ENCODE assay signal across 9 mouse cellular contexts in genomic region chr11:90038022-90038421, GRCm38 (mm10). TPM values are rescaled to one million over a fixed set of nuclear protein-coding genes. Genes with fewer than 3 reads are reported as not detected.
DNase-seq lines count a peak whose midpoint lies in the region; ATAC-seq and TF ChIP-seq lines count a peak whose summit lies in the region.
"Had no signal": no experiment of that assay in that cellular context is flagged by ENCODE, and none has a peak within 500 bp of the region (broad histone marks: within the 10 kb centered on the region; RNA-seq: fewer than 3 reads in every experiment).

No protein-coding gene starts in this region.

- no peak for ATAC-seq in hindbrain, embryonic 14.5 days (ENCODE audit: low FRiP score)
- ATAC-seq in hindbrain, embryonic 16.5 days = no peak
- peak; percentile 46 for ATAC-seq in lung, postnatal 0 days
- no peak for ATAC-seq in activated CD4-positive, CD25-positive, alpha-beta regulatory T cell, adult 4 months

- H3K4me3 ChIP-seq in hindbrain, embryonic 14.5 days (replicated peaks; ENCODE audit: low read length) = no peak overlapping the region
- no peak overlapping the region for H3K4me3 ChIP-seq in hindbrain, embryonic 16.5 days (ENCODE audit: low read length)
- no peak overlapping the region for H3K4me3 ChIP-seq in ES-Bruce4 (ENCODE audit: low read depth, low read length)
- no peak overlapping the region for H3K4me3 ChIP-seq in lung, postnatal 0 days (ENCODE audit: low read depth, low read length)
- H3K4me3 ChIP-seq: embryonic facial prominence, embryonic 13.5 days had no signal

- H3K4me2 ChIP-seq in hindbrain, embryonic 14.5 days (replicated peaks) = no peak overlapping the region
- H3K4me2 ChIP-seq in hindbrain, embryonic 16.5 days (ENCODE audit: low read length) = no peak overlapping the region
- H3K4me2 ChIP-seq in lung, postnatal 0 days (replicated peaks; ENCODE audit: low read depth, low read length) = no peak overlapping the region
- H3K4me2 ChIP-seq: embryonic facial prominence, embryonic 13.5 days had no signal

- no peaks in the 10 kb centered on the region for H3K27me3 ChIP-seq in hindbrain, embryonic 14.5 days (ENCODE audit: control insufficient read depth, insufficient read depth, low read length)
- H3K27me3 ChIP-seq in hindbrain, embryonic 16.5 days (replicated peaks; ENCODE audit: control insufficient read depth, insufficient read depth, low read length) = no peaks in the 10 kb centered on the region
- H3K27me3 ChIP-seq in ES-Bruce4 (ENCODE audit: control insufficient read depth, insufficient read depth, low read length, poor library complexity, severe bottlenecking) = no peaks in the 10 kb centered on the region
- no peaks in the 10 kb centered on the region for H3K27me3 ChIP-seq in lung, postnatal 0 days (replicated peaks; ENCODE audit: insufficient read depth, low read length)
- H3K27me3 ChIP-seq: embryonic facial prominence, embryonic 13.5 days had no signal

- H3K9ac ChIP-seq in hindbrain, embryonic 14.5 days = no peak overlapping the region
- no peak overlapping the region for H3K9ac ChIP-seq in hindbrain, embryonic 16.5 days (ENCODE audit: low read depth, low read length)
- no peak overlapping the region for H3K9ac ChIP-seq in ES-Bruce4 (ENCODE audit: low read depth, poor library complexity, severe bottlenecking)
- no peak overlapping the region for H3K9ac ChIP-seq in lung, postnatal 0 days (replicated peaks; ENCODE audit: low read depth)
- H3K9ac ChIP-seq: embryonic facial prominence, embryonic 13.5 days had no signal

- TF ChIP-seq CTCF in ES-Bruce4 (IDR thresholded peaks at IDR 0.05; ENCODE audit: low read depth, low read length) = peak; percentile 54
- peak; percentile 85 for TF ChIP-seq CTCF in lung, postnatal 0 days (IDR thresholded peaks at IDR 0.05)

- no peaks in the 10 kb centered on the region; the same call in 1 of the 2 replicates for H3K36me3 ChIP-seq in hindbrain, embryonic 14.5 days (replicated peaks; ENCODE audit: control insufficient read depth, insufficient read depth)
- H3K36me3 ChIP-seq in hindbrain, embryonic 16.5 days (ENCODE audit: control insufficient read depth, insufficient read depth, low read length) = no peaks in the 10 kb centered on the region; the same call in 1 of the 2 replicates
- H3K36me3 ChIP-seq in ES-Bruce4 (ENCODE audit: control insufficient read depth, insufficient read depth, low read length, poor library complexity, severe bottlenecking) = no peaks in the 10 kb centered on the region
- no peaks in the 10 kb centered on the region for H3K36me3 ChIP-seq in lung, postnatal 0 days (ENCODE audit: insufficient read depth, low read length)

- DNase-seq in hindbrain, embryonic 14.5 days (ENCODE audit: low spot score) = peak; percentile 61
- DNase-seq in adrenal gland, adult 2 months = peak; percentile 48
- DNase-seq in heart, postnatal 36 days = peak; percentile 59 to 73
- DNase-seq in lung, postnatal 0 days (ENCODE audit: low spot score) = peak; percentile 86
- DNase-seq in yolk sac, embryonic 10.5 days (ENCODE audit: low spot score) = no peak

- H3K27ac ChIP-seq in hindbrain, embryonic 14.5 days = no peak overlapping the region
- H3K27ac ChIP-seq in hindbrain, embryonic 16.5 days (ENCODE audit: low read depth, low read length) = no peak overlapping the region
- no peak overlapping the region for H3K27ac ChIP-seq in ES-Bruce4 (ENCODE audit: insufficient read depth, low read length)
- H3K27ac ChIP-seq in lung, postnatal 0 days (ENCODE audit: low read length) = no peak overlapping the region; the same call in 1 of the 2 replicates
- H3K27ac ChIP-seq: embryonic facial prominence, embryonic 13.5 days had no signal

- H3K4me1 ChIP-seq in hindbrain, embryonic 14.5 days (replicated peaks; ENCODE audit: control insufficient read depth, insufficient read depth, low read length) = 0 out of 2 replicates have a peak, but pooled peaks cover 5% of the 10 kb centered on the region
- H3K4me1 ChIP-seq in hindbrain, embryonic 16.5 days (ENCODE audit: control insufficient read depth, insufficient read depth, low read depth, low read length) = peaks cover 5% of the 10 kb centered on the region; the same call in 1 of the 2 replicates
- no peaks in the 10 kb centered on the region for H3K4me1 ChIP-seq in ES-Bruce4 (ENCODE audit: control insufficient read depth, insufficient read depth, low read length)
- H3K4me1 ChIP-seq in lung, postnatal 0 days (ENCODE audit: insufficient read depth, low read depth, low read length) = no peaks in the 10 kb centered on the region

- no peak for TF ChIP-seq EP300 in ES-Bruce4 (IDR thresholded peaks at IDR 0.05; ENCODE audit: insufficient read depth, low read depth, low read length)
- TF ChIP-seq EP300 in lung, postnatal 0 days (IDR thresholded peaks at IDR 0.05) = no peak

- no peaks in the 10 kb centered on the region for H3K9me3 ChIP-seq in hindbrain, embryonic 14.5 days (ENCODE audit: control insufficient read depth, low read length)
- H3K9me3 ChIP-seq in hindbrain, embryonic 16.5 days (ENCODE audit: control insufficient read depth, low read length) = peaks cover 2% of the 10 kb centered on the region; the same call in 1 of the 2 replicates
- H3K9me3 ChIP-seq in ES-Bruce4 (replicated peaks; ENCODE audit: control insufficient read depth, insufficient read depth, low read length, poor library complexity, severe bottlenecking) = peaks cover 2% of the 10 kb centered on the region; the same call in 1 of the 2 replicates
- H3K9me3 ChIP-seq in lung, postnatal 0 days (ENCODE audit: low read length) = no peaks in the 10 kb centered on the region

- TF ChIP-seq POLR2A in ES-Bruce4 (IDR thresholded peaks at IDR 0.05; ENCODE audit: insufficient read depth, low read length) = no peak

- WGBS in hindbrain, embryonic 14.5 days = 22% methylated on average over 5 of the region's 5 CpGs
- WGBS in hindbrain, embryonic 16.5 days = 21% methylated on average over 5 of the region's 5 CpGs
- WGBS in lung, postnatal 0 days = 21% methylated on average over 5 of the region's 5 CpGs

- intact Hi-C loops in heart, postnatal 36 days (cut with DNase I) = loop anchor here (1.0 to 2.0 kb wide), 3 partner anchors 49 to 131 kb away; no protein-coding TSS in a partner anchor

RNA-seq across cellular contexts. Expression of gene Tmem100, which starts 7.9 kb away (rescaled TPM):
- 13.4 and 15.0 TPM in 2 replicates for polyA plus RNA-seq in hindbrain, embryonic 14.5 days (2014; fragmentation: Nextera tagmentation; extraction: Ambion mirVana)
- 15.0 and 19.4 TPM in 2 replicates for polyA plus RNA-seq in hindbrain, embryonic 16.5 days (2015; fragmentation: Nextera tagmentation; extraction: Ambion mirVana)
- 0.45 and 1.0 TPM in 2 replicates for polyA plus RNA-seq in ES-Bruce4 (2011; ENCODE audit: insufficient read depth, insufficient read length, low read depth, missing spikeins)
- total RNA-seq in adrenal gland, adult 2 months (2021) = 1 to 10 TPM; 4.1 to 4.4 TPM
- polyA plus RNA-seq in adrenal gland, adult 2 months (2012; rRNA removed) = 1.1 and 1.5 TPM in 2 replicates
- total RNA-seq in heart, postnatal 36 days (2021) = 10 to 100 TPM; 13.2 to 22.4 TPM
- 266 and 283 TPM in 2 replicates for polyA plus RNA-seq in lung, postnatal 0 days (2015; fragmentation: Nextera tagmentation; extraction: Ambion mirVana)
- not detected for polyA plus RNA-seq in activated CD4-positive, CD25-positive, alpha-beta regulatory T cell, adult 4 months (2017; shearing (Covaris generic))

RNA-seq across cellular contexts. Expression of gene Pctp, which starts 35.3 kb away (rescaled TPM):
- 0.73 and 1.6 TPM in 2 replicates for polyA plus RNA-seq in hindbrain, embryonic 14.5 days (2014; fragmentation: Nextera tagmentation; extraction: Ambion mirVana)
- 0.78 and 1.5 TPM in 2 replicates for polyA plus RNA-seq in hindbrain, embryonic 16.5 days (2015; fragmentation: Nextera tagmentation; extraction: Ambion mirVana)
- polyA plus RNA-seq in ES-Bruce4 (2011; ENCODE audit: insufficient read depth, insufficient read length, low read depth, missing spikeins) = 13.9 and 14.0 TPM in 2 replicates
- total RNA-seq in adrenal gland, adult 2 months (2021) = 1 to 10 TPM; 7.6 to 9.7 TPM
- 1.2 and 1.3 TPM in 2 replicates for polyA plus RNA-seq in adrenal gland, adult 2 months (2012; rRNA removed)
- 1 to 10 TPM; 3.5 to 4.2 TPM for total RNA-seq in heart, postnatal 36 days (2021)
- 11.0 and 11.5 TPM in 2 replicates for polyA plus RNA-seq in lung, postnatal 0 days (2015; fragmentation: Nextera tagmentation; extraction: Ambion mirVana)
- polyA plus RNA-seq in activated CD4-positive, CD25-positive, alpha-beta regulatory T cell, adult 4 months (2017; shearing (Covaris generic)) = 1 to 10 TPM; 5.7 to 6.9 TPM

Comparison
In these comparisons a context has a peak if more than half of its experiments do, and no peak if none do; other contexts are left out.
1. RNA of gene Tmem100, which starts 7.9 kb away (polyA plus RNA-seq): 266 to 283 TPM in lung, postnatal 0 days; 15.0 to 19.4 TPM in hindbrain, embryonic 16.5 days, 13.4 to 15.0 TPM in hindbrain, embryonic 14.5 days, 1.1 to 1.5 TPM in adrenal gland, adult 2 months, 0.45 to 1.0 TPM in ES-Bruce4 and not detected in activated CD4-positive, CD25-positive, alpha-beta regulatory T cell, adult 4 months; every median in the first group is over 10 times any median in the second.